Comparison of ENCODE assay signal across 25 mouse cellular contexts in genomic region chr2:145846595-145846994, GRCm38 (mm10). TPM values are rescaled to one million over a fixed set of nuclear protein-coding genes. Genes with fewer than 3 reads are reported as not detected.
DNase-seq lines count a peak whose midpoint lies in the region; ATAC-seq lines count a peak whose summit lies in the region.
"Had no signal": no experiment of that assay in that cellular context is flagged by ENCODE, and none has a peak within 500 bp of the region (broad histone marks: within the 10 kb centered on the region; RNA-seq: fewer than 3 reads in every experiment).

No protein-coding gene starts in this region.

- H3K36me3 ChIP-seq in embryonic facial prominence, embryonic 14.5 days (ENCODE audit: control insufficient read depth, insufficient read depth, low read length) = peaks cover 19% of the 10 kb centered on the region; the same call in 1 of the 2 replicates
- 0 out of 2 replicates have a peak, but pooled peaks cover 6% of the 10 kb centered on the region for H3K36me3 ChIP-seq in embryonic facial prominence, embryonic 10.5 days (replicated peaks)
- peaks cover 15% of the 10 kb centered on the region for H3K36me3 ChIP-seq in limb, embryonic 15.5 days
- no peaks in the 10 kb centered on the region for H3K36me3 ChIP-seq in stomach, embryonic 16.5 days (ENCODE audit: control insufficient read depth, insufficient read depth, low read length)
- H3K36me3 ChIP-seq: embryonic facial prominence, embryonic 12.5 days; forebrain, embryonic 10.5 days; hindbrain, embryonic 10.5 days had no signal

- H3K27ac ChIP-seq in embryonic facial prominence, embryonic 14.5 days (replicated peaks; ENCODE audit: low read depth, low read length) = no peak overlapping the region
- H3K27ac ChIP-seq in embryonic facial prominence, embryonic 10.5 days (replicated peaks) = no peak overlapping the region
- H3K27ac ChIP-seq in limb, embryonic 15.5 days = 0 out of 2 replicates have a peak overlapping the region, but pooled peaks have one; percentile 2
- H3K27ac ChIP-seq in stomach, embryonic 16.5 days (ENCODE audit: low read length) = peak overlapping the region; percentile 69
- H3K27ac ChIP-seq: embryonic facial prominence, embryonic 12.5 days; forebrain, embryonic 10.5 days; forebrain, embryonic 13.5 days; gastrocnemius, adult 2 months; heart, embryonic 15.5 days; hindbrain, embryonic 10.5 days; hindbrain, embryonic 13.5 days had no signal

- DNase-seq in embryonic facial prominence, embryonic 14.5 days (ENCODE audit: low spot score) = no peak
- DNase-seq in embryonic facial prominence, embryonic 10.5 days (ENCODE audit: low spot score) = no peak
- no peak for DNase-seq in gastrocnemius, postnatal 4 days (ENCODE audit: low spot score in 2 of 2)
- DNase-seq in kidney, postnatal 4 days = no peak
- DNase-seq: adrenal gland, adult 8-10 months; adrenal gland, postnatal 25 days; cerebellum, adult 11-12 months; cerebellum, adult 9-10 months; cerebellum, postnatal 14 days; gastrocnemius, adult 2 months; gastrocnemius, postnatal 14 days; heart, adult 18-20 months; heart, postnatal 10 days; heart, postnatal 36 days had no signal

- no peak overlapping the region for H3K4me3 ChIP-seq in embryonic facial prominence, embryonic 14.5 days (ENCODE audit: low read depth, low read length)
- H3K4me3 ChIP-seq in embryonic facial prominence, embryonic 10.5 days = no peak overlapping the region
- no peak overlapping the region for H3K4me3 ChIP-seq in limb, embryonic 15.5 days
- no peak overlapping the region for H3K4me3 ChIP-seq in stomach, embryonic 16.5 days (replicated peaks; ENCODE audit: low read length)
- H3K4me3 ChIP-seq: embryonic facial prominence, embryonic 12.5 days; forebrain, embryonic 10.5 days; forebrain, embryonic 13.5 days; gastrocnemius, adult 2 months; heart, embryonic 12.5 days; heart, embryonic 15.5 days; hindbrain, embryonic 10.5 days; hindbrain, embryonic 13.5 days had no signal

- no peaks in the 10 kb centered on the region for H3K9me3 ChIP-seq in embryonic facial prominence, embryonic 14.5 days (ENCODE audit: control insufficient read depth, low read length)
- no peaks in the 10 kb centered on the region for H3K9me3 ChIP-seq in embryonic facial prominence, embryonic 10.5 days
- no peaks in the 10 kb centered on the region for H3K9me3 ChIP-seq in limb, embryonic 15.5 days
- H3K9me3 ChIP-seq in stomach, embryonic 16.5 days (replicated peaks; ENCODE audit: control insufficient read depth, low read length) = no peaks in the 10 kb centered on the region
- H3K9me3 ChIP-seq: embryonic facial prominence, embryonic 12.5 days; forebrain, embryonic 10.5 days; forebrain, embryonic 13.5 days; heart, embryonic 12.5 days; heart, embryonic 15.5 days; hindbrain, embryonic 10.5 days; hindbrain, embryonic 13.5 days had no signal

- no peaks in the 10 kb centered on the region for H3K27me3 ChIP-seq in embryonic facial prominence, embryonic 14.5 days (replicated peaks; ENCODE audit: control insufficient read depth, insufficient read depth, low read length)
- H3K27me3 ChIP-seq in embryonic facial prominence, embryonic 10.5 days (replicated peaks; ENCODE audit: low read depth, poor library complexity, severe bottlenecking) = no peaks in the 10 kb centered on the region
- no peaks in the 10 kb centered on the region for H3K27me3 ChIP-seq in limb, embryonic 15.5 days
- H3K27me3 ChIP-seq in stomach, embryonic 16.5 days (ENCODE audit: control insufficient read depth, insufficient read depth, low read length) = no peaks in the 10 kb centered on the region
- H3K27me3 ChIP-seq: embryonic facial prominence, embryonic 12.5 days; forebrain, embryonic 13.5 days; heart, embryonic 12.5 days; heart, embryonic 15.5 days; hindbrain, embryonic 13.5 days had no signal

- 70% methylated on average over 3 of the region's 3 CpGs for WGBS in embryonic facial prominence, embryonic 14.5 days
- WGBS in embryonic facial prominence, embryonic 10.5 days = 86% methylated on average over 3 of the region's 3 CpGs
- WGBS in limb, embryonic 15.5 days = 76% methylated on average over 3 of the region's 3 CpGs
- 80% methylated on average over 3 of the region's 3 CpGs for WGBS in stomach, embryonic 16.5 days

- no peak overlapping the region for H3K4me2 ChIP-seq in embryonic facial prominence, embryonic 14.5 days (ENCODE audit: low read depth, low read length)
- no peak overlapping the region for H3K4me2 ChIP-seq in limb, embryonic 15.5 days
- no peak overlapping the region for H3K4me2 ChIP-seq in stomach, embryonic 16.5 days (ENCODE audit: low read depth, low read length)
- H3K4me2 ChIP-seq: embryonic facial prominence, embryonic 12.5 days; forebrain, embryonic 13.5 days; heart, embryonic 12.5 days; heart, embryonic 15.5 days; hindbrain, embryonic 13.5 days had no signal

- no peak overlapping the region for H3K9ac ChIP-seq in embryonic facial prominence, embryonic 14.5 days (ENCODE audit: low read depth, low read length)
- H3K9ac ChIP-seq in limb, embryonic 15.5 days = no peak overlapping the region
- no peak overlapping the region for H3K9ac ChIP-seq in stomach, embryonic 16.5 days (ENCODE audit: low read length)
- H3K9ac ChIP-seq: embryonic facial prominence, embryonic 12.5 days; forebrain, embryonic 13.5 days; heart, embryonic 12.5 days; heart, embryonic 15.5 days; hindbrain, embryonic 13.5 days had no signal

- peaks cover 20% of the 10 kb centered on the region for H3K4me1 ChIP-seq in embryonic facial prominence, embryonic 14.5 days (ENCODE audit: control insufficient read depth, insufficient read depth, low read length)
- H3K4me1 ChIP-seq in embryonic facial prominence, embryonic 10.5 days = peaks cover 26% of the 10 kb centered on the region
- H3K4me1 ChIP-seq in limb, embryonic 15.5 days = peaks cover 36% of the 10 kb centered on the region
- H3K4me1 ChIP-seq in stomach, embryonic 16.5 days (ENCODE audit: control insufficient read depth, insufficient read depth, low read length) = peaks cover 12% of the 10 kb centered on the region
- H3K4me1 ChIP-seq: hindbrain, embryonic 13.5 days had no signal

- ATAC-seq in embryonic facial prominence, embryonic 14.5 days (ENCODE audit: low read depth) = peak; percentile 65
- ATAC-seq in limb, embryonic 15.5 days (ENCODE audit: insufficient number of reproducible peaks, low FRiP score, low TSS enrichment, low read depth) = 0 out of 2 replicates have a peak, but pooled peaks have one; percentile 28
- no peak for ATAC-seq in stomach, embryonic 16.5 days (ENCODE audit: insufficient read depth, low FRiP score)
- ATAC-seq: forebrain, embryonic 13.5 days; forebrain, embryonic 16.5 days; hindbrain, embryonic 16.5 days had no signal

RNA-seq across cellular contexts. Expression of gene Naa20, which starts 55.3 kb away (rescaled TPM):
- 179 and 186 TPM in 2 replicates for polyA plus RNA-seq in embryonic facial prominence, embryonic 14.5 days (2014; fragmentation: Nextera tagmentation; extraction: Ambion mirVana)
- polyA plus RNA-seq in embryonic facial prominence, embryonic 10.5 days (2016; fragmentation: Nextera tagmentation; extraction: Ambion mirVana) = 160 and 162 TPM in 2 replicates
- polyA plus RNA-seq in limb, embryonic 15.5 days (2015; fragmentation: Nextera tagmentation; extraction: Ambion mirVana) = 161 and 163 TPM in 2 replicates
- polyA plus RNA-seq in stomach, embryonic 16.5 days (2015; fragmentation: Nextera tagmentation; extraction: Ambion mirVana) = 144 and 160 TPM in 2 replicates
- 10 to 100 TPM; 65.0 to 72.0 TPM for total RNA-seq in gastrocnemius, postnatal 4 days (2021)

Comparison
In these comparisons a context has a peak if more than half of its experiments do, and no peak if none do; other contexts are left out.
1. H3K27ac ChIP-seq: peak in limb, embryonic 15.5 days (single experiment) and stomach, embryonic 16.5 days (single experiment); none in embryonic facial prominence, embryonic 14.5 days (single experiment) and embryonic facial prominence, embryonic 10.5 days (single experiment).